ENCODE assay signal across 18 mouse cellular contexts in the genomic region with DNA sequence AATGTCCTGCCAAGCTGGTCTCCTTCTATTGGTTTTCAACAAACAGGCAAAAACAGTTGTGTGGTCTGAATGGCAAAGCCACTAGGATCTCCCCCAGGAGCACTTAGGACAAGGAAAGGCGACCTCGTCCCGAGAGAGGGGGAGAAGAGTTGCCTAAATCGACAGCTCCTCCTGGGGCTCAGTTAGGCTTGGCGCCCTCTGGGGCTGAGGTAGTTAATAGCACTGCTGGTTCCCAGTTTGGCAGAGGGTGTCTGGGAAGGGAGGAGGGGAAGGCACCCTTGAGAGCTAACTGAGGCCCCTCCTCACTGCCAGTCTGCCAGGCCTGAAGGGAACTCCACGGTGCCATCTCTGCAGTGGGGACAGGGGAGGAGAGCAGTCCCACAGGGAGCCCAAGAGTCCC. TPM values are rescaled to one million over a fixed set of nuclear protein-coding genes. Genes with fewer than 3 reads are reported as not detected.
DNase-seq lines count a peak whose midpoint lies in the region; ATAC-seq and TF ChIP-seq lines count a peak whose summit lies in the region.
"Had no signal": no experiment of that assay in that cellular context is flagged by ENCODE, and none has a peak within 500 bp of the region (broad histone marks: within the 10 kb centered on the region; RNA-seq: fewer than 3 reads in every experiment).

No protein-coding gene starts in this region.

- H3K4me1 ChIP-seq in heart, postnatal 0 days (ENCODE audit: control insufficient read depth, insufficient read depth), result no peaks in the 10 kb centered on the region
- no peaks in the 10 kb centered on the region for H3K4me1 ChIP-seq in heart, embryonic 11.5 days (ENCODE audit: control insufficient read depth, insufficient read depth, low read length)
- H3K4me1 ChIP-seq in midbrain, embryonic 10.5 days, result peaks cover 28% of the 10 kb centered on the region
- H3K4me1 ChIP-seq in midbrain, embryonic 14.5 days (ENCODE audit: control insufficient read depth, insufficient read depth, low read length), result peaks cover 8% of the 10 kb centered on the region; the same call in 1 of the 2 replicates
- H3K4me1 ChIP-seq: limb, embryonic 12.5 days; stomach, embryonic 15.5 days had no signal

- H3K27ac ChIP-seq in heart, postnatal 0 days (ENCODE audit: low read depth), result no peak overlapping the region
- H3K27ac ChIP-seq in heart, embryonic 11.5 days (ENCODE audit: low read depth, low read length), result no peak overlapping the region
- H3K27ac ChIP-seq in midbrain, embryonic 10.5 days (replicated peaks), result 0 out of 2 replicates have a peak overlapping the region, but pooled peaks have one; percentile 13
- H3K27ac ChIP-seq in midbrain, embryonic 14.5 days (replicated peaks; ENCODE audit: low read depth, low read length), result no peak overlapping the region
- H3K27ac ChIP-seq: forebrain, embryonic 13.5 days; limb, embryonic 12.5 days; neural tube, embryonic 12.5 days; stomach, embryonic 15.5 days had no signal

- ATAC-seq in heart, postnatal 0 days (ENCODE audit: insufficient read depth, low read depth), result no peak
- ATAC-seq in heart, embryonic 11.5 days (replicated peaks; ENCODE audit: insufficient number of reproducible peaks, low FRiP score, low TSS enrichment), result no peak
- no peak for ATAC-seq in midbrain, embryonic 14.5 days (ENCODE audit: low FRiP score, low TSS enrichment)
- ATAC-seq: forebrain, embryonic 13.5 days had no signal

- no peak overlapping the region for H3K4me3 ChIP-seq in heart, postnatal 0 days (ENCODE audit: low read depth, low read length)
- no peak overlapping the region for H3K4me3 ChIP-seq in heart, embryonic 11.5 days (ENCODE audit: low read depth, low read length)
- H3K4me3 ChIP-seq in midbrain, embryonic 10.5 days, result no peak overlapping the region
- no peak overlapping the region for H3K4me3 ChIP-seq in midbrain, embryonic 14.5 days (replicated peaks; ENCODE audit: low read depth, low read length)
- H3K4me3 ChIP-seq: forebrain, embryonic 13.5 days; limb, embryonic 12.5 days; neural tube, embryonic 12.5 days; stomach, embryonic 15.5 days had no signal

- no peak overlapping the region for H3K9ac ChIP-seq in heart, postnatal 0 days (replicated peaks; ENCODE audit: low read depth, low read length)
- H3K9ac ChIP-seq in heart, embryonic 11.5 days (ENCODE audit: low read depth, low read length), result no peak overlapping the region
- no peak overlapping the region for H3K9ac ChIP-seq in midbrain, embryonic 14.5 days (replicated peaks; ENCODE audit: low read length)
- H3K9ac ChIP-seq: forebrain, embryonic 13.5 days; limb, embryonic 12.5 days; neural tube, embryonic 12.5 days; stomach, embryonic 15.5 days had no signal

- no peak overlapping the region for H3K4me2 ChIP-seq in heart, postnatal 0 days (ENCODE audit: low read depth, low read length)
- H3K4me2 ChIP-seq in heart, embryonic 11.5 days, result no peak overlapping the region
- H3K4me2 ChIP-seq in midbrain, embryonic 14.5 days (ENCODE audit: low read length), result no peak overlapping the region
- H3K4me2 ChIP-seq: forebrain, embryonic 13.5 days; limb, embryonic 12.5 days; neural tube, embryonic 12.5 days; stomach, embryonic 15.5 days had no signal

- H3K9me3 ChIP-seq in heart, postnatal 0 days (replicated peaks; ENCODE audit: control insufficient read depth, low read length), result no peaks in the 10 kb centered on the region
- no peaks in the 10 kb centered on the region for H3K9me3 ChIP-seq in heart, embryonic 11.5 days (replicated peaks; ENCODE audit: control insufficient read depth, low read length)
- H3K9me3 ChIP-seq in midbrain, embryonic 10.5 days (replicated peaks), result no peaks in the 10 kb centered on the region
- H3K9me3 ChIP-seq in midbrain, embryonic 14.5 days (ENCODE audit: control insufficient read depth, low read length), result no peaks in the 10 kb centered on the region
- H3K9me3 ChIP-seq: forebrain, embryonic 13.5 days; limb, embryonic 12.5 days; neural tube, embryonic 12.5 days; stomach, embryonic 15.5 days had no signal

- TF ChIP-seq CTCF in heart, postnatal 0 days (IDR thresholded peaks at IDR 0.05; ENCODE audit: low read depth), result peak; percentile 15; the same call in 1 of the 2 replicates

- peaks cover 20% of the 10 kb centered on the region for H3K36me3 ChIP-seq in heart, postnatal 0 days (replicated peaks; ENCODE audit: control insufficient read depth, insufficient read depth, low read length)
- H3K36me3 ChIP-seq in heart, embryonic 11.5 days (ENCODE audit: control insufficient read depth, insufficient read depth, low read length), result peaks cover 20% of the 10 kb centered on the region
- peaks cover 70% of the 10 kb centered on the region for H3K36me3 ChIP-seq in midbrain, embryonic 10.5 days
- H3K36me3 ChIP-seq in midbrain, embryonic 14.5 days (ENCODE audit: control insufficient read depth, insufficient read depth, low read length), result peaks cover 22% of the 10 kb centered on the region

- DNase-seq in heart, postnatal 0 days (ENCODE audit: low spot score), result no peak
- no peak for DNase-seq in midbrain, embryonic 10.5 days (ENCODE audit: low spot score)
- no peak for DNase-seq in midbrain, embryonic 14.5 days
- peak; percentile 28 for DNase-seq in NIH3T3 (ENCODE audit: low read depth)
- DNase-seq in thymus, postnatal 25 days, result peak; percentile 28
- DNase-seq in cerebellum, adult 18-20 months, result no peak
- no peak for DNase-seq in frontal cortex, postnatal 36 days (ENCODE audit: low spot score in 2 of 2)
- DNase-seq: adrenal gland, adult 2 months; cerebellum, adult 9-11 months; gastrocnemius, postnatal 36 days; heart, postnatal 10 days had no signal

- H3K27me3 ChIP-seq in heart, postnatal 0 days (ENCODE audit: control insufficient read depth, insufficient read depth, low read length), result no peaks in the 10 kb centered on the region
- H3K27me3 ChIP-seq in heart, embryonic 11.5 days (ENCODE audit: control insufficient read depth, insufficient read depth, low read length), result no peaks in the 10 kb centered on the region
- no peaks in the 10 kb centered on the region for H3K27me3 ChIP-seq in midbrain, embryonic 10.5 days (ENCODE audit: low read depth, poor library complexity, severe bottlenecking)
- H3K27me3 ChIP-seq in midbrain, embryonic 14.5 days (ENCODE audit: control insufficient read depth, insufficient read depth, low read length), result no peaks in the 10 kb centered on the region
- H3K27me3 ChIP-seq: forebrain, embryonic 13.5 days; limb, embryonic 12.5 days; neural tube, embryonic 12.5 days; stomach, embryonic 15.5 days had no signal

- WGBS in heart, postnatal 0 days, result 74% methylated on average over 6 of the region's 6 CpGs
- 54% methylated on average over 6 of the region's 6 CpGs for WGBS in heart, embryonic 11.5 days (ENCODE audit: insufficient replicate concordance)
- WGBS in midbrain, embryonic 10.5 days, result 49% methylated on average over 6 of the region's 6 CpGs
- WGBS in midbrain, embryonic 14.5 days, result 54% methylated on average over 6 of the region's 6 CpGs

- TF ChIP-seq EP300 in heart, postnatal 0 days (IDR thresholded peaks at IDR 0.05; ENCODE audit: low read depth), result no peak

RNA-seq across cellular contexts. Expression of gene B4galnt2, which starts 44.5 kb away (rescaled TPM):
- not detected in 2 replicates for total RNA-seq in heart, postnatal 0 days (2014; rRNA removed; ENCODE audit: low replicate concordance)
- polyA plus RNA-seq in heart, postnatal 0 days (2015; fragmentation: Nextera tagmentation; extraction: Ambion mirVana), result 0.07 TPM in 1 of 2 replicates, not detected in the other
- polyA plus RNA-seq in heart, embryonic 11.5 days (2014; fragmentation: Nextera tagmentation; extraction: Ambion mirVana), result 0.11 TPM in 1 of 2 replicates, not detected in the other
- polyA plus RNA-seq in midbrain, embryonic 10.5 days (2016; fragmentation: Nextera tagmentation; extraction: Ambion mirVana), result 0.11 and 0.14 TPM in 2 replicates
- not detected in 2 replicates for polyA plus RNA-seq in midbrain, embryonic 14.5 days (2014; fragmentation: Nextera tagmentation; extraction: Ambion mirVana)
- total RNA-seq: adrenal gland, adult 2 months; gastrocnemius, postnatal 36 days; heart, postnatal 10 days; layer of hippocampus, adult 8-10 months had no signal
- polyA plus RNA-seq: adrenal gland, adult 2 months; embryonic facial prominence, embryonic 11.5 days; forebrain, embryonic 13.5 days; limb, embryonic 12.5 days; neural tube, embryonic 12.5 days had no signal

RNA-seq across cellular contexts. Expression of gene Igf2bp1, which starts 46.6 kb away (rescaled TPM):
- 3.4 and 10.4 TPM in 2 replicates for total RNA-seq in heart, postnatal 0 days (2014; rRNA removed; ENCODE audit: low replicate concordance)
- polyA plus RNA-seq in heart, postnatal 0 days (2015; fragmentation: Nextera tagmentation; extraction: Ambion mirVana), result 4.5 and 5.6 TPM in 2 replicates
- polyA plus RNA-seq in heart, embryonic 11.5 days (2014; fragmentation: Nextera tagmentation; extraction: Ambion mirVana), result 50.0 and 51.5 TPM in 2 replicates
- 176 and 190 TPM in 2 replicates for polyA plus RNA-seq in midbrain, embryonic 10.5 days (2016; fragmentation: Nextera tagmentation; extraction: Ambion mirVana)
- polyA plus RNA-seq in midbrain, embryonic 14.5 days (2014; fragmentation: Nextera tagmentation; extraction: Ambion mirVana), result 10.7 and 11.1 TPM in 2 replicates
- total RNA-seq: gastrocnemius, postnatal 36 days; layer of hippocampus, adult 8-10 months had no signal

Comparison
In these comparisons a context has a peak if more than half of its experiments do, and no peak if none do; other contexts are left out.
1. DNase-seq: peak in NIH3T3 (single experiment) and thymus, postnatal 25 days (single experiment); none in heart, postnatal 0 days (single experiment), midbrain, embryonic 10.5 days (single experiment), midbrain, embryonic 14.5 days (single experiment), cerebellum, adult 18-20 months (0 of 2) and frontal cortex, postnatal 36 days (0 of 2).